Mouse (Mus musculus) gastrocnemius, adult 18-20 months (tissue): Measurements from ENCODE around the gene Fbxw10. TPM values are rescaled to one million over a fixed set of nuclear protein-coding genes. Genes with fewer than 3 reads are reported as not detected.
A peak's percentile ranks its signal among the peaks of the same experiment; 100 is the strongest.

Experiments
- DNase-seq: peaks from one replicate; pipeline ENCODE4 v3.0.0; 2021; ENCODE audit warnings: low spot score
- total RNA-seq, 2 experiments: library from RNA; stranded (reverse); gene quantifications; 2 replicates each; pipeline ENCODE4 v1.2.3; 2021

Gene Fbxw10
- total RNA-seq, 2 experiments from 2014 or later, result 0.07 to 0.19 TPM

GRCm38 (mm10) chr11:62903871-62904495 lies 57.1 kb downstream of the Fbxw10 start:
- no peak for DNase-seq

- no peak for DNase-seq
Measured at GRCm38 (mm10) chr11:62909720-62910306, 62.9 kb downstream of the Fbxw10 start.

GRCm38 (mm10) chr11:62911362-62911761 lies 64.5 kb downstream of the Fbxw10 start:
- no peak for DNase-seq

GRCm38 (mm10) chr11:62913141-62913540 lies 66.3 kb downstream of the Fbxw10 start:
- no peak for DNase-seq

- peak; percentile 36 for DNase-seq
Measured at GRCm38 (mm10) chr11:62914532-62914931, 67.7 kb downstream of the Fbxw10 start.

- no peak for DNase-seq
Measured at GRCm38 (mm10) chr11:62915486-62915885, 68.6 kb downstream of the Fbxw10 start.

- DNase-seq, result no peak
Measured at GRCm38 (mm10) chr11:62916765-62917164, 69.9 kb downstream of the Fbxw10 start.

GRCm38 (mm10) chr11:62919946-62920742 lies 73.3 kb downstream of the Fbxw10 start:
- no peak for DNase-seq

GRCm38 (mm10) chr11:62920743-62921050 lies 73.8 kb downstream of the Fbxw10 start:
- DNase-seq, result no peak

GRCm38 (mm10) chr11:62921052-62921977 lies 74.4 kb downstream of the Fbxw10 start:
- peak; percentile 96 for DNase-seq

- DNase-seq, result peak; percentile 55
Measured at GRCm38 (mm10) chr11:62924091-62924761, 77.4 kb downstream of the Fbxw10 start.

Other genes with a start within 250 kb of the Fbxw10 start
- 1 to 10 TPM; 3.2 to 3.5 TPM for gene Lrrc75a, start 198.5 kb upstream of the Fbxw10 start, total RNA-seq
- 1 to 10 TPM; 3.3 to 3.6 TPM for gene Mmgt2, start 198.4 kb upstream of the Fbxw10 start, total RNA-seq
- gene Zfp287, start 115.2 kb upstream of the Fbxw10 start, total RNA-seq, result 1 to 10 TPM in 1 of 2 experiments, under 1 TPM in 1; 0.96 to 1.3 TPM
- not detected for gene Gm10428, start 94.0 kb upstream of the Fbxw10 start, total RNA-seq
- gene Zfp286, start 57.6 kb upstream of the Fbxw10 start, total RNA-seq, result 1 to 10 TPM; 1.1 to 1.4 TPM
- 10 to 100 TPM; 27.1 to 30.2 TPM for gene Trim16, start 26.8 kb upstream of the Fbxw10 start, total RNA-seq
- gene Tvp23b, start 32.4 kb downstream of the Fbxw10 start, total RNA-seq, result 1 to 10 TPM; 4.8 to 5.4 TPM
- gene Cdrt4, start 104.1 kb downstream of the Fbxw10 start, total RNA-seq, result not detected
- gene Tekt3, start 214.6 kb downstream of the Fbxw10 start, total RNA-seq, result not detected